Mouse (Mus musculus) ES-Bruce4 (cell line): ENCODE results near the gene 4632433K11Rik.

ENCODE experiments used
- CTCF ChIP-seq: IDR thresholded peaks from one replicate; pipeline ENCODE4 v1.8.1; 2011; ENCODE audit warnings: low read depth, low read length
- EP300 ChIP-seq: IDR thresholded peaks from 2 replicates; pipeline ENCODE4 v1.6.1; 2011; ENCODE audit warnings: low read depth, low read length; ENCODE audit not compliant: insufficient read depth
- POLR2A ChIP-seq: IDR thresholded peaks from one replicate; pipeline ENCODE4 v1.8.1; 2011; ENCODE audit warnings: low read length; ENCODE audit not compliant: insufficient read depth

DNA sequence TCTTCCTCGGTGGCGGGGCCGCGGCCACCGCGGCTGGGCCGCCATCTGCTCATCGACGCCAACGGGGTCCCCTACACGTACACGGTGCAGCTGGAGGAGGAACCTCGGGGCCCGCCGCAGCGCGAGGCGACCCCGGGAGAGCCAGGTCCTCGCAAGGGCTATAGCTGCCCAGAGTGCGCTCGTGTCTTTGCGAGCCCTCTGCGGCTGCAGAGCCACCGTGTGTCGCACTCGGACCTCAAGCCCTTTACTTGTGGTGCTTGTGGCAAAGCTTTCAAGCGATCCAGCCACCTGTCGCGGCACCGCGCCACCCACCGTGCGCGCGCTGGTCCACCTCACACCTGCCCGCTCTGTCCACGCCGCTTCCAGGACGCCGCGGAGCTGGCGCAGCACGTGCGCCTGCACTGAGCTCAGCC lies 19.0 kb downstream of the 4632433K11Rik start:
- TF ChIP-seq POLR2A (no peak), CTCF (no peak), EP300 (no peak)
